Mouse (Mus musculus) frontal cortex, adult 2 months (tissue): ENCODE data around the gene Zfp62. TPM values are rescaled to one million over a fixed set of nuclear protein-coding genes. Genes with fewer than 3 reads are reported as not detected.
A peak's percentile ranks its signal among the peaks of the same experiment; 100 is the strongest.
"Not testable (repeated sequence)": the region's sequence is repeated elsewhere in the genome, so short reads cannot be mapped to it uniquely, and the experiment has no call there.

ENCODE experiments used
- DNase-seq, 2 experiments: peaks; one replicate each; pipeline ENCODE4 v3.0.0; 2022; ENCODE audit warnings: low spot score in 1 of 2; ENCODE audit errors: extremely low spot score in 1 of 2
- polyA plus RNA-seq: library from polyadenylated mRNA; depleted of rRNA; stranded (reverse); fragments of >200 nt; gene quantifications from 2 replicates; pipeline ENCODE4 v1.2.3, GENCODE M21; 2012; rRNA removed

The Zfp62 gene
- 24.2 and 26.4 TPM in 2 replicates for polyA plus RNA-seq

- peak; percentile 86 to 96 for DNase-seq
These were observed at the start of gene Zfp62 for GRCm38 (mm10) chr11:49203129-49203768. Zfp62 (plus strand) TSS chr11:49203292.

- DNase-seq = no peak
These were observed 49.0 kb upstream of the Zfp62 start, which contains the start of gene Olfr1394 for GRCm38 (mm10) chr11:49154077-49154476. Olfr1394 (plus strand) TSS chr11:49154377.

- no peak for DNase-seq
These were observed 46.0 kb upstream of the Zfp62 start for GRCm38 (mm10) chr11:49156821-49157814.

- peak in 1 of 2 experiments; percentile 8 for DNase-seq
These were observed 34.1 kb upstream of the Zfp62 start for GRCm38 (mm10) chr11:49168839-49169611.

GRCm38 (mm10) chr11:49170576-49170975 is 32.5 kb upstream of the Zfp62 start:
- no peak for DNase-seq

- DNase-seq = no peak
These were observed 27.7 kb upstream of the Zfp62 start for GRCm38 (mm10) chr11:49175345-49175744.

- DNase-seq = not testable (repeated sequence)
These were observed 26.9 kb upstream of the Zfp62 start for GRCm38 (mm10) chr11:49176047-49176779.

- DNase-seq = no peak
These were observed 19.9 kb upstream of the Zfp62 start for GRCm38 (mm10) chr11:49183172-49183571.

- DNase-seq = no peak
These were observed 16.6 kb upstream of the Zfp62 start for GRCm38 (mm10) chr11:49186452-49186851.

GRCm38 (mm10) chr11:49186955-49187488 is 16.1 kb upstream of the Zfp62 start, which contains the start of gene Btnl9:
Btnl9 (minus strand) TSS chr11:49187159.
- no peak for DNase-seq

- no peak for DNase-seq
These were observed 15.4 kb upstream of the Zfp62 start for GRCm38 (mm10) chr11:49187701-49188100.

- peak; percentile 27 to 86 for DNase-seq
These were observed 13.4 kb upstream of the Zfp62 start for GRCm38 (mm10) chr11:49189737-49190136.

GRCm38 (mm10) chr11:49191083-49191482 is 12.0 kb upstream of the Zfp62 start:
- no peak for DNase-seq

GRCm38 (mm10) chr11:49194771-49195170 is 8.3 kb upstream of the Zfp62 start:
- not testable (repeated sequence) for DNase-seq

GRCm38 (mm10) chr11:49195819-49196322 is 7.2 kb upstream of the Zfp62 start:
- no peak for DNase-seq

- no peak for DNase-seq
These were observed 2.4 kb upstream of the Zfp62 start for GRCm38 (mm10) chr11:49200666-49201065.

- no peak for DNase-seq
These were observed 1.9 kb upstream of the Zfp62 start for GRCm38 (mm10) chr11:49201142-49201541.

- DNase-seq = no peak
These were observed 1.0 kb upstream of the Zfp62 start for GRCm38 (mm10) chr11:49202071-49202470.

- DNase-seq = no peak
These were observed 500 bp upstream of the Zfp62 start for GRCm38 (mm10) chr11:49202523-49203061.
